Mouse (Mus musculus) liver, embryonic 11.5 days (tissue): ENCODE data around the gene Rft1. TPM values are rescaled to one million over a fixed set of nuclear protein-coding genes. Genes with fewer than 3 reads are reported as not detected.

Source experiments
- ATAC-seq: fragments of 200-750 bp; cut with Nextera tagmentation; replicated peaks from 2 replicates; pipeline ENCODE4 v1.8.0; 2017; ENCODE audit warnings: moderate number of reproducible peaks, mild to moderate bottlenecking, moderate TSS enrichment, moderate library complexity; ENCODE audit not compliant: low FRiP score
- DNase-seq: peaks from one replicate; pipeline ENCODE4 v3.0.0-alpha.2; 2017; ENCODE audit warnings: low spot score
- H3K27ac ChIP-seq: fragments of 300-500 bp; sonication (generic); 2 replicates; pipeline ENCODE4 v1.5.1; 2014; ENCODE audit warnings: mild to moderate bottlenecking, low read depth, low read length, control low read depth
- H3K27me3 ChIP-seq: fragments of 300-500 bp; sonication (generic); replicated peaks from 2 replicates; pipeline ENCODE4 v1.6.1; 2014; ENCODE audit warnings: low read length, mixed read lengths; ENCODE audit not compliant: control insufficient read depth, insufficient read depth
- H3K36me3 ChIP-seq: fragments of 300-500 bp; sonication (generic); 2 replicates; pipeline ENCODE4 v1.6.1; 2014; ENCODE audit warnings: mild to moderate bottlenecking, low read length, moderate library complexity, mixed read lengths; ENCODE audit not compliant: control insufficient read depth, insufficient read depth
- H3K4me1 ChIP-seq: fragments of 300-500 bp; sonication (generic); replicated peaks from 2 replicates; pipeline ENCODE4 v1.6.1; 2014; ENCODE audit warnings: low read length, mixed read lengths; ENCODE audit not compliant: control insufficient read depth, insufficient read depth
- H3K4me2 ChIP-seq: fragments of 300-500 bp; sonication (generic); 2 replicates; pipeline ENCODE4 v1.6.1; 2014; ENCODE audit warnings: mild to moderate bottlenecking, control low read depth, moderate library complexity
- H3K4me3 ChIP-seq: fragments of 300-500 bp; sonication (generic); 2 replicates; pipeline ENCODE4 v1.5.1; 2014; ENCODE audit warnings: low read depth, low read length, control low read depth
- H3K9ac ChIP-seq: fragments of 300-500 bp; sonication (generic); 2 replicates; pipeline ENCODE4 v1.6.1; 2014; ENCODE audit warnings: low read depth, low read length, control low read depth
- H3K9me3 ChIP-seq: fragments of 300-500 bp; sonication (generic); 2 replicates; pipeline ENCODE4 v1.6.1; 2016; ENCODE audit warnings: low read length, inconsistent platforms, mixed read lengths; ENCODE audit not compliant: control insufficient read depth
- WGBS: fragments of 180-500 bp; shearing (Covaris S2); extraction: QIAGEN DNeasy Blood & Tissue Kit; methylation state at CpG from one replicate; pipeline ENCODE4 v1.1.7; 2014; 5-methylcytosine and 5-hydroxymethylcytosine counted together
- polyA plus RNA-seq: library from polyadenylated mRNA; unstranded; fragments of >200 nt; fragmentation: Nextera tagmentation; extraction: Ambion mirVana; gene quantifications from 2 replicates; pipeline ENCODE4 v1.2.1, GENCODE M21; 2014

Gene Rft1
- polyA plus RNA-seq, 1 experiment from 2014 or later, result 9.7 TPM

GRCm38 (mm10) chr14:30734665-30735064 is 80.5 kb downstream of the Rft1 start:
- Histone ChIP-seq H3K9ac (no peak overlapping the region), H3K4me3 (no peak overlapping the region), H3K27me3 (no peaks in the 10 kb centered on the region), H3K4me2 (no peak overlapping the region), H3K36me3 (no peaks in the 10 kb centered on the region), H3K4me1 (0 out of 2 replicates have a peak, but pooled peaks cover 7% of the 10 kb centered on the region), H3K9me3 (no peaks in the 10 kb centered on the region), H3K27ac (no peak overlapping the region)
- no peak for DNase-seq
- no peak; the same call in 1 of the 2 replicates for ATAC-seq
- WGBS, result 88% methylated on average over 5 of the region's 5 CpGs

- Histone ChIP-seq H3K36me3 (no peaks in the 10 kb centered on the region), H3K27me3 (no peaks in the 10 kb centered on the region), H3K27ac (no peak overlapping the region), H3K4me3 (no peak overlapping the region), H3K9me3 (no peaks in the 10 kb centered on the region), H3K4me1 (0 out of 2 replicates have a peak, but pooled peaks cover 7% of the 10 kb centered on the region), H3K9ac (no peak overlapping the region), H3K4me2 (no peak overlapping the region)
- WGBS, result 73% methylated on average over 3 of the region's 3 CpGs
- DNase-seq (no peak), ATAC-seq (no peak)
Observed at GRCm38 (mm10) chr14:30735810-30736209, 81.7 kb downstream of the Rft1 start.

- DNase-seq (no peak), ATAC-seq (no peak)
- H3K4me3 ChIP-seq, result no peak overlapping the region
- H3K4me2 ChIP-seq, result no peak overlapping the region
- H3K27ac ChIP-seq, result no peak overlapping the region
- 0 out of 2 replicates have a peak, but pooled peaks cover 7% of the 10 kb centered on the region for H3K4me1 ChIP-seq
- no peaks in the 10 kb centered on the region for H3K9me3 ChIP-seq
- whole genome bisulfite sequencing, result 78% methylated on average over 1 of the region's 1 CpGs
- no peaks in the 10 kb centered on the region for H3K27me3 ChIP-seq
- no peak overlapping the region for H3K9ac ChIP-seq
- H3K36me3 ChIP-seq, result no peaks in the 10 kb centered on the region
Observed at GRCm38 (mm10) chr14:30736413-30736812, 82.3 kb downstream of the Rft1 start.

Other genes with a start within 250 kb of the Rft1 start
- gene Dcp1a, start 174.8 kb upstream of the Rft1 start, polyA plus RNA-seq, result 26.8 and 29.1 TPM in 2 replicates
- 0.99 and 1.2 TPM in 2 replicates for gene Cacna1d, start 162.9 kb upstream of the Rft1 start, polyA plus RNA-seq
- gene Tkt, start 106.0 kb upstream of the Rft1 start, polyA plus RNA-seq, result 184 and 210 TPM in 2 replicates
- gene Prkcd, start 28.1 kb upstream of the Rft1 start, polyA plus RNA-seq, result 34.7 and 38.4 TPM in 2 replicates
- gene Sfmbt1, start 60.5 kb downstream of the Rft1 start, polyA plus RNA-seq, result 23.0 and 24.5 TPM in 2 replicates
- 22.6 and 26.1 TPM in 2 replicates for gene Tmem110, start 171.2 kb downstream of the Rft1 start, polyA plus RNA-seq
- gene Mustn1, start 224.8 kb downstream of the Rft1 start, polyA plus RNA-seq, result 0.25 and 0.45 TPM in 2 replicates
- gene Itih4, start 232.1 kb downstream of the Rft1 start, polyA plus RNA-seq, result 3.4 and 4.4 TPM in 2 replicates